Mouse (Mus musculus) embryonic facial prominence, embryonic 15.5 days (tissue): Measurements from ENCODE around the gene Tomm20l. TPM values are rescaled to one million over a fixed set of nuclear protein-coding genes. Genes with fewer than 3 reads are reported as not detected.

ENCODE experiments used
- ATAC-seq: fragments of 200-750 bp; cut with Nextera tagmentation; 2 replicates; pipeline ENCODE4 v1.8.0; 2017; ENCODE audit warnings: low read depth, moderate TSS enrichment; ENCODE audit not compliant: insufficient number of reproducible peaks, low FRiP score, low TSS enrichment
- H3K27ac ChIP-seq: fragments of 300-500 bp; sonication (generic); replicated peaks from 2 replicates; pipeline ENCODE4 v1.5.1; 2015; ENCODE audit warnings: mild to moderate bottlenecking, inconsistent platforms
- H3K27me3 ChIP-seq: fragments of 300-500 bp; sonication (generic); 2 replicates; pipeline ENCODE4 v1.6.1; 2015; ENCODE audit warnings: inconsistent platforms
- H3K36me3 ChIP-seq: fragments of 300-500 bp; sonication (generic); 2 replicates; pipeline ENCODE4 v1.6.1; 2015; ENCODE audit warnings: mild to moderate bottlenecking, inconsistent platforms
- H3K4me1 ChIP-seq: fragments of 300-500 bp; sonication (generic); 2 replicates; pipeline ENCODE4 v1.6.1; 2015; ENCODE audit warnings: inconsistent platforms
- H3K4me2 ChIP-seq: fragments of 300-500 bp; sonication (generic); replicated peaks from 2 replicates; pipeline ENCODE4 v1.6.1; 2015; ENCODE audit warnings: mild to moderate bottlenecking, inconsistent platforms
- H3K4me3 ChIP-seq: fragments of 300-500 bp; sonication (generic); replicated peaks from 2 replicates; pipeline ENCODE4 v1.5.1; 2015; ENCODE audit warnings: mild to moderate bottlenecking, inconsistent platforms
- H3K9ac ChIP-seq: fragments of 300-500 bp; sonication (generic); 2 replicates; pipeline ENCODE4 v1.6.1; 2015; ENCODE audit warnings: inconsistent platforms
- H3K9me3 ChIP-seq: fragments of 300-500 bp; sonication (generic); replicated peaks from 2 replicates; pipeline ENCODE4 v1.6.1; 2016; ENCODE audit warnings: inconsistent platforms
- WGBS: fragments of 180-500 bp; shearing (Covaris S2); methylation state at CpG from one replicate; pipeline ENCODE4 v1.1.7; 2015; 5-methylcytosine and 5-hydroxymethylcytosine counted together
- polyA plus RNA-seq: library from polyadenylated mRNA; unstranded; fragments of >200 nt; fragmentation: Nextera tagmentation; extraction: Ambion mirVana; gene quantifications from 2 replicates; pipeline ENCODE4 v1.2.1, GENCODE M21; 2015

Gene Tomm20l
- polyA plus RNA-seq, 1 experiment from 2014 or later: 1.6 TPM

GRCm38 (mm10) chr12:71123286-71123685, 12.1 kb downstream of the Tomm20l start:
- Histone ChIP-seq H3K9ac (no peak overlapping the region), H3K9me3 (no peaks in the 10 kb centered on the region), H3K36me3 (peaks cover 32% of the 10 kb centered on the region), H3K4me3 (no peak overlapping the region), H3K4me1 (no peaks in the 10 kb centered on the region), H3K4me2 (no peak overlapping the region), H3K27me3 (no peaks in the 10 kb centered on the region), H3K27ac (no peak overlapping the region)
- ATAC-seq: no peak
- 87% methylated on average over 9 of the region's 9 CpGs for WGBS

- H3K9ac ChIP-seq: no peak overlapping the region
- H3K9me3 ChIP-seq: no peaks in the 10 kb centered on the region
- peak overlapping the region; percentile 92 for H3K4me3 ChIP-seq
- no peak overlapping the region for H3K27ac ChIP-seq
- peaks cover 17% of the 10 kb centered on the region for H3K4me1 ChIP-seq
- peaks cover 21% of the 10 kb centered on the region for H3K36me3 ChIP-seq
- H3K4me2 ChIP-seq: peak overlapping the region; percentile 79
- WGBS: 17% methylated on average over 5 of the region's 5 CpGs
- no peaks in the 10 kb centered on the region for H3K27me3 ChIP-seq
- no peak for ATAC-seq
Measured at GRCm38 (mm10) chr12:71135581-71135980, 24.4 kb downstream of the Tomm20l start.

GRCm38 (mm10) chr12:71136130-71136973, 25.1 kb downstream of the Tomm20l start, which contains the start of the genes Timm9 and 2700049A03Rik:
Gene Timm9, minus strand, starts transcription at chr12:71136684.
Gene 2700049A03Rik, plus strand, starts transcription at chr12:71136848.
- WGBS: under 1% methylated on average over 52 of the region's 52 CpGs
- H3K4me2 ChIP-seq: peak within 1 kb of the TSS; percentile 79
- H3K4me3 ChIP-seq: peak within 1 kb of the TSS; percentile 92
- H3K36me3 ChIP-seq: peaks cover 25% of the 10 kb centered on the region
- no peaks in the 10 kb centered on the region for H3K27me3 ChIP-seq
- H3K9ac ChIP-seq: peak within 1 kb of the TSS; percentile 93
- peak; percentile 87 for ATAC-seq
- H3K9me3 ChIP-seq: no peaks in the 10 kb centered on the region
- peak within 1 kb of the TSS; percentile 86 for H3K27ac ChIP-seq
- peaks cover 17% of the 10 kb centered on the region for H3K4me1 ChIP-seq

GRCm38 (mm10) chr12:71136974-71137491, 25.8 kb downstream of the Tomm20l start:
- Histone ChIP-seq H3K36me3 (peaks cover 26% of the 10 kb centered on the region), H3K9ac (peak overlapping the region; percentile 29), H3K4me2 (peak overlapping the region; percentile 79), H3K4me3 (peak overlapping the region; percentile 92), H3K4me1 (peaks cover 17% of the 10 kb centered on the region), H3K27ac (peak overlapping the region; percentile 86), H3K9me3 (no peaks in the 10 kb centered on the region), H3K27me3 (no peaks in the 10 kb centered on the region)
- under 1% methylated on average over 30 of the region's 30 CpGs for WGBS
- peak; percentile 87 for ATAC-seq

- ATAC-seq: no peak
- Histone ChIP-seq H3K9ac (peak overlapping the region; percentile 48), H3K9me3 (no peaks in the 10 kb centered on the region), H3K4me3 (peak overlapping the region; percentile 92), H3K27me3 (no peaks in the 10 kb centered on the region), H3K4me1 (peaks cover 17% of the 10 kb centered on the region), H3K4me2 (peak overlapping the region; percentile 79), H3K36me3 (peaks cover 28% of the 10 kb centered on the region), H3K27ac (no peak overlapping the region; the same call in 1 of the 2 replicates)
- WGBS: 2% methylated on average over 11 of the region's 11 CpGs
Measured at GRCm38 (mm10) chr12:71137686-71138085, 26.5 kb downstream of the Tomm20l start.

- Histone ChIP-seq H3K9ac (no peak overlapping the region), H3K4me2 (no peak overlapping the region), H3K27me3 (no peaks in the 10 kb centered on the region), H3K4me1 (peaks cover 17% of the 10 kb centered on the region), H3K4me3 (no peak overlapping the region), H3K27ac (no peak overlapping the region), H3K36me3 (peaks cover 37% of the 10 kb centered on the region), H3K9me3 (no peaks in the 10 kb centered on the region)
- ATAC-seq: no peak
- WGBS: 77% methylated on average over 5 of the region's 5 CpGs
Measured at GRCm38 (mm10) chr12:71139258-71139828, 28.1 kb downstream of the Tomm20l start.

GRCm38 (mm10) chr12:71141189-71141588, 30.0 kb downstream of the Tomm20l start:
- Histone ChIP-seq H3K4me2 (no peak overlapping the region), H3K36me3 (peaks cover 42% of the 10 kb centered on the region), H3K27ac (no peak overlapping the region), H3K9ac (no peak overlapping the region), H3K4me1 (peaks cover 13% of the 10 kb centered on the region), H3K4me3 (no peak overlapping the region), H3K27me3 (no peaks in the 10 kb centered on the region), H3K9me3 (no peaks in the 10 kb centered on the region)
- no peak for ATAC-seq

- WGBS: 80% methylated on average over 3 of the region's 3 CpGs
- Histone ChIP-seq H3K27me3 (no peaks in the 10 kb centered on the region), H3K4me2 (no peak overlapping the region), H3K36me3 (peaks cover 53% of the 10 kb centered on the region), H3K4me3 (no peak overlapping the region), H3K9me3 (no peaks in the 10 kb centered on the region), H3K9ac (no peak overlapping the region), H3K4me1 (no peaks in the 10 kb centered on the region), H3K27ac (no peak overlapping the region)
- ATAC-seq: no peak
Measured at GRCm38 (mm10) chr12:71147641-71148040, 36.4 kb downstream of the Tomm20l start.

GRCm38 (mm10) chr12:71148801-71149200, 37.6 kb downstream of the Tomm20l start:
- Histone ChIP-seq H3K9me3 (no peaks in the 10 kb centered on the region), H3K27ac (no peak overlapping the region), H3K4me1 (no peaks in the 10 kb centered on the region), H3K4me3 (no peak overlapping the region), H3K36me3 (peaks cover 49% of the 10 kb centered on the region), H3K4me2 (no peak overlapping the region), H3K9ac (no peak overlapping the region), H3K27me3 (no peaks in the 10 kb centered on the region)
- WGBS: 95% methylated on average over 9 of the region's 9 CpGs
- no peak for ATAC-seq

GRCm38 (mm10) chr12:71149456-71149855, 38.2 kb downstream of the Tomm20l start:
- Histone ChIP-seq H3K27ac (no peak overlapping the region), H3K4me1 (no peaks in the 10 kb centered on the region), H3K9ac (no peak overlapping the region), H3K4me2 (no peak overlapping the region), H3K4me3 (no peak overlapping the region), H3K27me3 (no peaks in the 10 kb centered on the region), H3K36me3 (peaks cover 50% of the 10 kb centered on the region), H3K9me3 (no peaks in the 10 kb centered on the region)
- ATAC-seq: no peak
- 84% methylated on average over 6 of the region's 6 CpGs for WGBS

- Histone ChIP-seq H3K9me3 (no peaks in the 10 kb centered on the region), H3K9ac (no peak overlapping the region), H3K27me3 (no peaks in the 10 kb centered on the region), H3K4me3 (no peak overlapping the region), H3K27ac (no peak overlapping the region), H3K4me1 (no peaks in the 10 kb centered on the region), H3K4me2 (no peak overlapping the region), H3K36me3 (peaks cover 51% of the 10 kb centered on the region)
- 95% methylated on average over 8 of the region's 8 CpGs for WGBS
- no peak for ATAC-seq
Measured at GRCm38 (mm10) chr12:71150167-71150566, 38.9 kb downstream of the Tomm20l start.
